Mouse (Mus musculus) hindbrain, embryonic 16.5 days (tissue): ENCODE measurements around the gene Inhbe. TPM values are rescaled to one million over a fixed set of nuclear protein-coding genes. Genes with fewer than 3 reads are reported as not detected.

Experiments
- ATAC-seq: fragments of 200-750 bp; cut with Nextera tagmentation; 2 replicates; pipeline ENCODE4 v1.8.0; 2017; ENCODE audit warnings: moderate TSS enrichment, moderate library complexity
- H3K27ac ChIP-seq: fragments of 300-500 bp; sonication (generic); 2 replicates; pipeline ENCODE4 v1.5.1; 2014; ENCODE audit warnings: low read depth, mild to moderate bottlenecking, control low read depth, low read length, moderate library complexity
- H3K27me3 ChIP-seq: fragments of 300-500 bp; sonication (generic); replicated peaks from 2 replicates; pipeline ENCODE4 v1.6.1; 2014; ENCODE audit warnings: low read length; ENCODE audit not compliant: control insufficient read depth, insufficient read depth
- H3K36me3 ChIP-seq: fragments of 300-500 bp; sonication (generic); 2 replicates; pipeline ENCODE4 v1.6.1; 2014; ENCODE audit warnings: mild to moderate bottlenecking, low read length, moderate library complexity, mixed read lengths; ENCODE audit not compliant: control insufficient read depth, insufficient read depth
- H3K4me1 ChIP-seq: fragments of 300-500 bp; sonication (generic); 2 replicates; pipeline ENCODE4 v1.6.1; 2014; ENCODE audit warnings: low read depth, low read length; ENCODE audit not compliant: control insufficient read depth, insufficient read depth
- H3K4me2 ChIP-seq: fragments of 300-500 bp; sonication (generic); 2 replicates; pipeline ENCODE4 v1.6.1; 2014; ENCODE audit warnings: mild to moderate bottlenecking, low read length, control low read depth, moderate library complexity
- H3K4me3 ChIP-seq: fragments of 300-500 bp; sonication (generic); 2 replicates; pipeline ENCODE4 v1.5.1; 2014; ENCODE audit warnings: mild to moderate bottlenecking, low read length, control low read depth, moderate library complexity
- H3K9ac ChIP-seq: fragments of 300-500 bp; sonication (generic); 2 replicates; pipeline ENCODE4 v1.6.1; 2014; ENCODE audit warnings: low read depth, mild to moderate bottlenecking, control low read depth, low read length, moderate library complexity
- H3K9me3 ChIP-seq: fragments of 300-500 bp; sonication (generic); 2 replicates; pipeline ENCODE4 v1.6.1; 2014; ENCODE audit warnings: mild to moderate bottlenecking, low read length, moderate library complexity; ENCODE audit not compliant: control insufficient read depth
- WGBS: fragments of 180-500 bp; shearing (Covaris S2); extraction: QIAGEN DNeasy Blood & Tissue Kit; methylation state at CpG from one replicate; pipeline ENCODE4 v1.1.7; 2014; 5-methylcytosine and 5-hydroxymethylcytosine counted together
- polyA plus RNA-seq: library from polyadenylated mRNA; unstranded; fragments of >200 nt; fragmentation: Nextera tagmentation; extraction: Ambion mirVana; gene quantifications from 2 replicates; pipeline ENCODE4 v1.2.1, GENCODE M21; 2015

Inhbe gene
- polyA plus RNA-seq, 1 experiment from 2014 or later, result 0.03 TPM

DNA sequence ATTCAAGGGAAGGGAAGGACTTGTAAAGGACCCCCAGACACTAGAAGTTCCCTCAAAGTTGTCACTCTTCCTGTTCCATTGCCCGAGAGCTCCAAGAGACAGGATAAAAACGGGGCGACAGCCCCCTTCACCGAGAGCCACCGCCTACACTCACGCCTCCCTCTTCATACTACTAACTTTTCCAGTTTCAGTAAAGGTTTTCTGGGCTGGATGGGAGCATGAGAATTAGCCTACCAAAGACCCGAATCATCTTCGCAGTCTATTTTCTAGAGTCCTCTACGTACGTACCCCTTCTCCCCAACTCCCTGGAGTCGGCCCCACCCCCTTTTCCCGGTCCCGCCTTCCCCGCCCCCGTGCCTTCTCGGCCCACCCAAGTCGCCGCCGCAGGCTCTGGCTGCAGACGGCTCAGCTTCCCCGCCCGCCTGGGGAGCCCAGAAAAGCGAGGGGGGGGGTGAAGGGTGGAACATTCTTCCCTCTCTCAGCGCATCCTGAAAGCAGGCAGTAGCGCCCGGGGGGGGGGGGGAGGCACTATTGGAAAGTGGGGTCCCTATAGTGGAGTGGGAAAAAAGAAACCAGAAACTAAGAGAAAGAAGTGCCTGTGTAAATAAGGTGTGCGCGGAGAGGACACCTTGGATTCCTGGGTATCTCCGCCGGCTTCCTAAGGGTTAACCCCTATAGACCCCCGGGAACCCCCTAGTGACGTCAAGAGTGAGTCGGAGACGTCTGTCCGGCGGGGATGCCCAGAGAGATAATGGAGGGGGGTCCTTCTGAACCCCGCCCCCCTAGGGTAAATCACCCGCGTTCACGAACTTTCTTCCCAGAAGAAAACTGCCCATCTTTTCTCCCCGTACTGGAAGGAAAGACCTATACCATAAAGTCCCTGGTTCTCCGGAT, 14.3 kb downstream of the Inhbe start:
- peak; percentile 48 for ATAC-seq
- Histone ChIP-seq H3K27ac (peak overlapping the region; percentile 57; the same call in 1 of the 2 replicates), H3K4me2 (peak overlapping the region; percentile 63), H3K4me3 (peak overlapping the region; percentile 38), H3K9me3 (no peaks in the 10 kb centered on the region), H3K9ac (peak overlapping the region; percentile 2), H3K36me3 (no peaks in the 10 kb centered on the region), H3K27me3 (peaks cover 19% of the 10 kb centered on the region), H3K4me1 (peaks cover 27% of the 10 kb centered on the region)
- under 1% methylated on average over 40 of the region's 42 CpGs for WGBS

DNA sequence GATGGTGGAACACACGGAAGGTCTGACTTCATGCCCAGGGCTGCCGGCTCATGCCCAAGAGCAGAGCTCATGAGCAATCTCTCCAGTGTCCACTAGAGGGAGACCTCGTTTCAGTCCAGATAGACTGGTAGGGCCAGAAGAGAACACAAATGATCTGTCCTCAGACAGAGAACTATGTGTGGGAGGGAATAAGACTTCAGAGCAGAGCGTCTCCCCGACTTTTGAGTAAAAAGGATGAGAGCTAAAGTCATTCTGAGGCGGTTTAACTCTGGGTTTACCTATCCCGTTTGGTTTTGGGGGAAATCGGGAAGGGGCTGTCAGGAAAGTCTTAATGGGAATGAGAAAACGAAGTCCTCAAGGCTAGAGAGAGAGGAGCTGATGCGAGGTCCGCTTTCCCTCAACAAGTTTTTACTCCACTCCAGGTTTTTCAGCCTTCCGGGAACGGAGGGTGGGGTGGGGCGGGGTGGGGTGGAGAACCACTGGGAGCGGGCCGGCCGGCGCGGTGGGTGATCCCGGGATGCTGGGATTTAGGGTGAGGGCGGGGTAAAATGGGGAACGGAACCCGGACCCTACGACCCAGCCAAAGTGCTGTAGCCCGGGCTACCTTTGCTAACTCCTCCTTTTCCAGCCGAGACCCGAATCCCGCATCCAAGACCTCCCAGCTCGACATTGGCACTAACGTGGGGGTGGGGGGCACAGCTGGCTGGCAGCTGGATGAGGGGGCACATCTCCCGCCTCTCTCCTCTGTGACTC, 15.1 kb downstream of the Inhbe start:
- Histone ChIP-seq H3K4me3 (peak overlapping the region; percentile 38), H3K27ac (peak overlapping the region; percentile 57; the same call in 1 of the 2 replicates), H3K27me3 (peaks cover 19% of the 10 kb centered on the region), H3K9ac (0 out of 2 replicates have a peak overlapping the region, but pooled peaks have one; percentile 35), H3K36me3 (no peaks in the 10 kb centered on the region), H3K4me1 (peaks cover 27% of the 10 kb centered on the region), H3K9me3 (no peaks in the 10 kb centered on the region), H3K4me2 (peak overlapping the region; percentile 63)
- ATAC-seq, result peak; percentile 82
- under 1% methylated on average over 28 of the region's 31 CpGs for WGBS

DNA sequence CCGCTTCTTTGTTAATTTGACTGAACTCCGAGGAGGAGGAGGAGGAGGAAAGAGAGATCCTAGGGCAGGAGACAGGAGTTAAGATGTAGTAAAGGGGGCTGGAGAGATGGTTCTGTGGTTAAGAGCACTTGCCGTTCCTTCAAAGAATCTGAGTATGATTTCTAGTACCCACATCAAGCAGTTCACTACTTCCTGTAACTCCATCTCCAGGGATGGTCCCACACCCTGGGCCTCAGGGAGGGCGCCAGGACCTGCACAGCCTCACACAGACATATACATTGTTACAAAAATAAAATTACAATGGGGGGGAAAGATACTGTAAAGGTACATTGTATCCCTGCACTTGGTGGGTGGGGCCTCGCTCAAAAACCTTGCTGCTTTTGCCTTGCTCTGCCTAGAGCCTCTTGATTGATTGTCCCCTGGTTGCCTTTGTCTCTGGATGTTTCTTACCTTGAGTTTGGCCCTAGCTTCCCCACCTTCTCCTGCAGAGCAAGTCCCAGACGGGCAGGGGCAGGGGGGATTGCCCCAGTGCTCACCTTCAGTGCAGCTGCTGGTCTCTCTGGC, 16.6 kb downstream of the Inhbe start:
- H3K4me1 ChIP-seq, result peaks cover 27% of the 10 kb centered on the region
- no peaks in the 10 kb centered on the region; the same call in 1 of the 2 replicates for H3K36me3 ChIP-seq
- ATAC-seq, result no peak
- WGBS, result 86% methylated on average over 6 of the region's 6 CpGs
- H3K4me2 ChIP-seq, result no peak overlapping the region
- no peak overlapping the region for H3K4me3 ChIP-seq
- peaks cover 19% of the 10 kb centered on the region for H3K27me3 ChIP-seq
- H3K27ac ChIP-seq, result no peak overlapping the region
- H3K9ac ChIP-seq, result no peak overlapping the region
- no peaks in the 10 kb centered on the region for H3K9me3 ChIP-seq

DNA sequence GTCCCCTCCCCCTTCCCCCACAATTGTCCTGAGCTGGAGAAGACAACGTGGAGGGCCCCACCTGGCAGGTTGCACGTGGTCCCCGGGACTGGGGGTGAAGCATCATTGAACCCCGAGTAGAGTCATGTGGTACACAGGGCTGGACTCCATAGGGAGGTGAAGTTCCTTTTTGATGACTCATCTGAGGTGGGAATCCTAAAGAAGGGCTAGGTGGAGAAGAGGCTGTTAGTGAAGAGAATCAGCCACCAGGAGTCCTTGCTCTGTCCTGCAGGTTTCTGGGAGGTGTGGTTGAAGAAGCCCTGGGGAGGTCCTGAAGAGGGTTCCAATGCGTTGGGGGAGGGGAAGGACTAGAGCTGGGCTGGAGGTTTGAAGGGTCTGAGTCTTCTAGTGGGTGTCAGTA, 17.3 kb downstream of the Inhbe start:
- H3K36me3 ChIP-seq, result no peaks in the 10 kb centered on the region; the same call in 1 of the 2 replicates
- WGBS, result 84% methylated on average over 5 of the region's 5 CpGs
- no peak overlapping the region for H3K27ac ChIP-seq
- ATAC-seq, result no peak
- H3K27me3 ChIP-seq, result peaks cover 15% of the 10 kb centered on the region
- H3K4me1 ChIP-seq, result peaks cover 21% of the 10 kb centered on the region
- H3K9me3 ChIP-seq, result no peaks in the 10 kb centered on the region
- H3K4me2 ChIP-seq, result no peak overlapping the region
- no peak overlapping the region for H3K9ac ChIP-seq
- H3K4me3 ChIP-seq, result no peak overlapping the region

DNA sequence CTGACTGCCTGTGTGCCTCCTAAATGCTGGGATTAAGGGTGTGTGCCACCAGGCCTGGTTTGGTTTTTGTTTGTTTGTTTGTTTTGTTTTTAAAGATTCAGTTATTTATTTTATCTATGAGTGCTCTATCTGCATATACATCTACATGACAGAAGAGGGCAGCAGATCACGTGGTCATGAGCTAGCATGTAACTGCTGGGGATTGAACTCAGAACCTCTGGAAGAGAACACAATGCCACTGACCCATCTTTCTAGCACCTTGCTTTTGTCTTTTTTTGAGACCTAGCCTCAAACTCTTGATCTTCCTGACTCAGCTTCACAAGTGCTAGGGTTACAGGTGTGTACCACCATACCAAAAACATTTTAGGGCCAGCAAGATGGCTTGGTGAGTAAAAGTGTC, 18.9 kb downstream of the Inhbe start:
- 65% methylated on average over 1 of the region's 1 CpGs for WGBS
- no peaks in the 10 kb centered on the region; the same call in 1 of the 2 replicates for H3K36me3 ChIP-seq
- H3K9ac ChIP-seq, result no peak overlapping the region
- H3K27me3 ChIP-seq, result peaks cover 2% of the 10 kb centered on the region; the same call in 1 of the 2 replicates
- no peaks in the 10 kb centered on the region for H3K9me3 ChIP-seq
- H3K4me2 ChIP-seq, result no peak overlapping the region
- no peak overlapping the region for H3K27ac ChIP-seq
- no peak overlapping the region for H3K4me3 ChIP-seq
- ATAC-seq, result no peak
- peaks cover 13% of the 10 kb centered on the region for H3K4me1 ChIP-seq

DNA sequence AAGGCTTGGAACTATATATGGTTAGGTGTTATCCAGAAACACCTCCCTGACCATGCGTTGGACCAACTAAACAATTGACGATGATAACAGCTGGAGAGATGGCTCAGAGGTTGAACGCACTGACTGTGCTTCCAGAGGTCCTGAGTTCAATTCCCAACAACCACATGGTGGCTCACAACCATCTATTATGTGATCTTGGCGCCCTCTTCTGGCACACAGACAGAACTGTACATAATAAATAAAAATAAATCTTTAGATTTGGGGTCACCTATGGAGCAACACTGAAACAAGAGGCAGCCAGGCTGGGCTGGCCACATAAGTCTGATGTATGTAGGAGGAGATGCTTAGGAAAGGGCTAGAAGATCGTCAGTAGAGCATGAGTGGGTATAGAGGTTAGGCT, 21.1 kb downstream of the Inhbe start:
- Histone ChIP-seq H3K4me3 (no peak overlapping the region), H3K27me3 (peaks cover 14% of the 10 kb centered on the region), H3K36me3 (no peaks in the 10 kb centered on the region; the same call in 1 of the 2 replicates), H3K9me3 (no peaks in the 10 kb centered on the region), H3K4me2 (no peak overlapping the region), H3K4me1 (no peaks in the 10 kb centered on the region), H3K9ac (no peak overlapping the region), H3K27ac (no peak overlapping the region)
- no peak for ATAC-seq
- 64% methylated on average over 5 of the region's 5 CpGs for WGBS

DNA sequence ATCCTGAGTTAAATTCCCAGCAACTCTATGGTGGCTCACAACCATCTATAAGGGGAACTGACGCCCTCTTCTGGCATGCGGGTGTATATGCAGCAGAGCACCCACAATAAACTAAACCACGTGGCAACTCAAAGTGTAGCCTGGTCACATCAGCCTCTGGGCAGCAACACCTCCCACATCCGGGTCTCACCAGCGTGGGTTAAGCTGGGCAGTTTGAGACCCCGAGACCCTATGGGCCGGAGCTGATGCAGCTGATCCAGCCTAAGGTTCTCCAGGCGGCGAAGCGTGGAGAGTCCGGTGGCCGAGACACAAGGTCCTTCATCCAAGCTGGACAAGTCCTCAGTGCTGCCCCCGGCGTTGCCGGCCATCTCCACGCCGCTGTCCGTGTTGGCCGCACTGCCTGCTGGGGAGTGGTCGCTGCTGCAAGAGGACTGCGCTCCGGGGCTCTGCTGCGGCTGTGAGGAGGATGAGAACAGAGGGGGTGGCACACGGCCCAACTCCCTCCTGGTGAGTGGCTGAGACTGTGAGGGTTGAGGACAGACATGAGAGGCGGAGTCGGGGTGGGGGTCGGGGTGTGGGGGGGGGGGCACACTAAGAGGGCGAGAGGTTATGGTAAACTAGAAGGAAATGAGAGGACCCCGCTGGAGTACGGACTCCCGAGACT, 21.9 kb downstream of the Inhbe start:
- Histone ChIP-seq H3K4me3 (peak overlapping the region; percentile 33), H3K36me3 (no peaks in the 10 kb centered on the region; the same call in 1 of the 2 replicates), H3K27me3 (peaks cover 22% of the 10 kb centered on the region), H3K9me3 (0 out of 2 replicates have a peak, but pooled peaks cover under 1% of the 10 kb centered on the region), H3K4me1 (no peaks in the 10 kb centered on the region), H3K4me2 (peak overlapping the region; percentile 47), H3K27ac (no peak overlapping the region), H3K9ac (peak overlapping the region; percentile 62)
- ATAC-seq, result no peak
- 41% methylated on average over 31 of the region's 31 CpGs for WGBS

DNA sequence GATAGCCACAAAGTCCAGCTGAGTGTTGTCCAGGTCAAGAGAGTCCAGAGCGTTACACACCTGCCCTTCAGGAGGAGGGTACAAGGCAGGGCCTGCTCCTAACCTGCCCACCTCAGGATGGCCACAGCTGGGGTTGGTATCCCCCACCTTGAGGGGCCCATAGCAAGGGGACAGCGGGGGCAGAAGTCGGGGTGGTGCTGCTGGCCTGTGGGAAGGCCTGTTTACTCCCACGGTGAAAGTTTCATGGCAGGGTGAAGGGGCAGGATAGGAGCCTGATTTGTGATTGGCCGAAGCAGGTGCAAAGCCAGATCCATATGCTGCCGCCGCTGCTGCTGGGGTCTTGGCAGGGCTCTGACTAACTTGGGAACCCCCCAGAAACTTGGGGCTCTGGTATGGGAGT, 24.0 kb downstream of the Inhbe start:
- peaks cover 38% of the 10 kb centered on the region for H3K27me3 ChIP-seq
- no peak overlapping the region for H3K4me3 ChIP-seq
- no peak overlapping the region for H3K4me2 ChIP-seq
- 80% methylated on average over 7 of the region's 7 CpGs for WGBS
- H3K9ac ChIP-seq, result no peak overlapping the region
- H3K9me3 ChIP-seq, result 0 out of 2 replicates have a peak, but pooled peaks cover 2% of the 10 kb centered on the region
- no peak overlapping the region for H3K27ac ChIP-seq
- ATAC-seq, result no peak
- no peaks in the 10 kb centered on the region; the same call in 1 of the 2 replicates for H3K36me3 ChIP-seq
- H3K4me1 ChIP-seq, result peaks cover 10% of the 10 kb centered on the region
